In the genomic region with DNA sequence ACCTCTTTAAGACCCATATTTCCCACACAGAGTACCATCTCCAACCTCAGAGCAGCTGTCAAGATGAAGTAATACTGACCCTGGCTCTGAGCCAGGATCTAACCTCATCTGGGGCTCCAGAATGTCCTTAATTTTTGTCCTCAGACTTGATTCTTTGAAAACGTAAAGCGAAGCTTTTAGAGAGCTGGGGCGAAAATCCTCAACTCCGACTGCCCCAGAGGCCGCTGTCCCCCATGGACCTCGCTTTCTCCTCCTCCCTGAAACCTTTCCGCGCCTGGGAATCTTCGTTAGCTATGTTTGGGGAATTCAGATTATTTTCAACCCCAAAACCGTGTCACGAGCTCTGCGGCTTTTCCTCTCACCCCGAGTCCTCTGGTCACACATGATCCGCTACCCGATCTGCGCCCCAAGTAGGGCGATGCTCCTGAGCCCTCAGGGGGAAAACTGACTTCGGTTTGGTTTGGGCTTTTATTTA, we compare ENCODE assay signal across 8 mouse cellular contexts. TPM values are rescaled to one million over a fixed set of nuclear protein-coding genes. Genes with fewer than 3 reads are reported as not detected.
DNase-seq lines count a peak whose midpoint lies in the region; ATAC-seq and TF ChIP-seq lines count a peak whose summit lies in the region.

No protein-coding gene starts in this region.

- H3K36me3 ChIP-seq in forebrain, embryonic 13.5 days (ENCODE audit: poor library complexity, severe bottlenecking): no peaks in the 10 kb centered on the region
- H3K36me3 ChIP-seq in hindbrain, postnatal 0 days (ENCODE audit: insufficient read depth, low read length): no peaks in the 10 kb centered on the region
- H3K36me3 ChIP-seq in liver, embryonic 11.5 days (ENCODE audit: control insufficient read depth, insufficient read depth, low read length): no peaks in the 10 kb centered on the region
- no peaks in the 10 kb centered on the region for H3K36me3 ChIP-seq in midbrain, postnatal 0 days (ENCODE audit: insufficient read depth, low read length)

- no peaks in the 10 kb centered on the region for H3K9me3 ChIP-seq in forebrain, embryonic 13.5 days (replicated peaks)
- no peaks in the 10 kb centered on the region for H3K9me3 ChIP-seq in hindbrain, postnatal 0 days (ENCODE audit: low read length)
- no peaks in the 10 kb centered on the region for H3K9me3 ChIP-seq in liver, embryonic 11.5 days (ENCODE audit: control insufficient read depth, low read length)
- no peaks in the 10 kb centered on the region for H3K9me3 ChIP-seq in midbrain, postnatal 0 days (ENCODE audit: low read length)

- WGBS in forebrain, embryonic 13.5 days: under 1% methylated on average over 18 of the region's 18 CpGs
- under 1% methylated on average over 18 of the region's 18 CpGs for WGBS in hindbrain, postnatal 0 days
- WGBS in liver, embryonic 11.5 days: 1% methylated on average over 18 of the region's 18 CpGs
- 2% methylated on average over 18 of the region's 18 CpGs for WGBS in midbrain, postnatal 0 days

- ATAC-seq in forebrain, embryonic 13.5 days: peak; percentile 57
- ATAC-seq in hindbrain, postnatal 0 days: peak; percentile 46
- peak; percentile 6; the same call in 1 of the 2 replicates for ATAC-seq in liver, embryonic 11.5 days (replicated peaks; ENCODE audit: low FRiP score)
- ATAC-seq in midbrain, postnatal 0 days (ENCODE audit: low FRiP score): peak; percentile 55
- ATAC-seq in activated CD4-positive, CD25-positive, alpha-beta regulatory T cell, adult 4 months: no peak

- peaks cover 5% of the 10 kb centered on the region for H3K27me3 ChIP-seq in forebrain, embryonic 13.5 days
- no peaks in the 10 kb centered on the region for H3K27me3 ChIP-seq in hindbrain, postnatal 0 days (ENCODE audit: insufficient read depth, low read length)
- H3K27me3 ChIP-seq in liver, embryonic 11.5 days (replicated peaks; ENCODE audit: control insufficient read depth, insufficient read depth, low read length): peaks cover 16% of the 10 kb centered on the region
- H3K27me3 ChIP-seq in midbrain, postnatal 0 days (ENCODE audit: insufficient read depth, low read length): no peaks in the 10 kb centered on the region

- H3K9ac ChIP-seq in forebrain, embryonic 13.5 days: peak overlapping the region; percentile 77
- peak overlapping the region; percentile 84 for H3K9ac ChIP-seq in hindbrain, postnatal 0 days (replicated peaks; ENCODE audit: low read length)
- peak overlapping the region; percentile 47 for H3K9ac ChIP-seq in liver, embryonic 11.5 days (ENCODE audit: low read depth, low read length)
- peak overlapping the region; percentile 91 for H3K9ac ChIP-seq in midbrain, postnatal 0 days (replicated peaks; ENCODE audit: low read length, poor library complexity, severe bottlenecking)

- TF ChIP-seq CTCF in hindbrain, postnatal 0 days (IDR thresholded peaks at IDR 0.05; ENCODE audit: low read depth): no peak
- no peak for TF ChIP-seq CTCF in midbrain, postnatal 0 days (IDR thresholded peaks at IDR 0.05)

- 0 out of 2 replicates have a peak, but pooled peaks cover 5% of the 10 kb centered on the region for H3K4me1 ChIP-seq in forebrain, embryonic 13.5 days
- 0 out of 2 replicates have a peak, but pooled peaks cover 5% of the 10 kb centered on the region for H3K4me1 ChIP-seq in hindbrain, postnatal 0 days (ENCODE audit: insufficient read depth, low read length)
- H3K4me1 ChIP-seq in liver, embryonic 11.5 days (replicated peaks; ENCODE audit: control insufficient read depth, insufficient read depth, low read length): peaks cover 2% of the 10 kb centered on the region; the same call in 1 of the 2 replicates
- H3K4me1 ChIP-seq in midbrain, postnatal 0 days (ENCODE audit: insufficient read depth, low read length): no peaks in the 10 kb centered on the region

- peak; percentile 23 to 34 for DNase-seq in right cerebral cortex, adult 2 months (ENCODE audit: low spot score in 2 of 2)
- no peak for DNase-seq in right cerebral cortex, postnatal 25 days
- peak; percentile 47 for DNase-seq in adrenal gland, postnatal 14 days
- DNase-seq in hindbrain, postnatal 0 days (ENCODE audit: low spot score): peak; percentile 55
- peak; percentile 54 for DNase-seq in liver, embryonic 11.5 days (ENCODE audit: low spot score)
- peak; percentile 35 for DNase-seq in midbrain, postnatal 0 days (ENCODE audit: low spot score)

- no peak overlapping the region for H3K27ac ChIP-seq in forebrain, embryonic 13.5 days
- H3K27ac ChIP-seq in hindbrain, postnatal 0 days: peak overlapping the region; percentile 82
- H3K27ac ChIP-seq in liver, embryonic 11.5 days (ENCODE audit: low read depth, low read length): no peak overlapping the region
- peak overlapping the region; percentile 82 for H3K27ac ChIP-seq in midbrain, postnatal 0 days (ENCODE audit: low read depth, low read length)

- peak overlapping the region; percentile 77 for H3K4me2 ChIP-seq in forebrain, embryonic 13.5 days
- peak overlapping the region; percentile 78 for H3K4me2 ChIP-seq in hindbrain, postnatal 0 days (ENCODE audit: low read depth, low read length)
- H3K4me2 ChIP-seq in liver, embryonic 11.5 days: peak overlapping the region; percentile 92
- peak overlapping the region; percentile 72 for H3K4me2 ChIP-seq in midbrain, postnatal 0 days (ENCODE audit: low read depth, low read length, poor library complexity, severe bottlenecking)

- H3K4me3 ChIP-seq in forebrain, embryonic 13.5 days: peak overlapping the region; percentile 76
- peak overlapping the region; percentile 87 for H3K4me3 ChIP-seq in hindbrain, postnatal 0 days (ENCODE audit: low read length)
- H3K4me3 ChIP-seq in liver, embryonic 11.5 days (ENCODE audit: low read depth, low read length): peak overlapping the region; percentile 61
- peak overlapping the region; percentile 86 for H3K4me3 ChIP-seq in midbrain, postnatal 0 days (ENCODE audit: low read depth, low read length)

RNA-seq across cellular contexts. Expression of gene Abca5, which starts 0.7 kb away (rescaled TPM):
- 8.7 and 10.9 TPM in 2 replicates for total RNA-seq in adrenal gland, postnatal 14 days (2021)
- 4.8 and 5.7 TPM in 2 replicates for polyA plus RNA-seq in forebrain, embryonic 13.5 days (2015; fragmentation: Nextera tagmentation; extraction: Ambion mirVana)
- 25.4 and 26.3 TPM in 2 replicates for total RNA-seq in hindbrain, postnatal 0 days (2014; rRNA removed)
- polyA plus RNA-seq in hindbrain, postnatal 0 days (2015; fragmentation: Nextera tagmentation; extraction: Ambion mirVana): 14.6 and 15.9 TPM in 2 replicates
- 0.79 and 1.5 TPM in 2 replicates for polyA plus RNA-seq in liver, embryonic 11.5 days (2014; fragmentation: Nextera tagmentation; extraction: Ambion mirVana)
- total RNA-seq in midbrain, postnatal 0 days (2014; rRNA removed): 23.0 and 38.6 TPM in 2 replicates
- polyA plus RNA-seq in midbrain, postnatal 0 days (2015; fragmentation: Nextera tagmentation; extraction: Ambion mirVana): 10.1 and 13.7 TPM in 2 replicates
- polyA plus RNA-seq in activated CD4-positive, CD25-positive, alpha-beta regulatory T cell, adult 4 months (2017; shearing (Covaris generic)): under 1 TPM; 0.29 to 0.34 TPM

Comparison
In these comparisons a context has a peak if more than half of its experiments do, and no peak if none do; other contexts are left out.
1. H3K27ac ChIP-seq: peak in hindbrain, postnatal 0 days (single experiment) and midbrain, postnatal 0 days (single experiment); none in forebrain, embryonic 13.5 days (single experiment) and liver, embryonic 11.5 days (single experiment).
2. Peak in every context shown above with its lines, with median percentiles within 50 percentile points of each other: H3K4me2 ChIP-seq, H3K4me3 ChIP-seq and H3K9ac ChIP-seq.